Mouse (Mus musculus) C2C12 (cell line): ENCODE results near the gene Gfod1.

ENCODE experiments used
- CEBPB ChIP-seq: IDR thresholded peaks from one replicate; pipeline ENCODE4 v1.6.1; 2011; ENCODE audit warnings: low read depth, mild to moderate bottlenecking, control low read depth, moderate library complexity
- CTCF ChIP-seq: IDR thresholded peaks from one replicate; pipeline ENCODE4 v1.5.1; 2011; ENCODE audit not compliant: control insufficient read depth, insufficient read depth, insufficient read length
- MAX ChIP-seq: IDR thresholded peaks from one replicate; pipeline ENCODE4 v1.6.1; 2011; ENCODE audit warnings: mild to moderate bottlenecking, control low read depth
- USF1 ChIP-seq: IDR thresholded peaks from one replicate; pipeline ENCODE4 v1.6.1; 2011; ENCODE audit warnings: low read depth, mild to moderate bottlenecking, control low read depth, moderate library complexity

DNA sequence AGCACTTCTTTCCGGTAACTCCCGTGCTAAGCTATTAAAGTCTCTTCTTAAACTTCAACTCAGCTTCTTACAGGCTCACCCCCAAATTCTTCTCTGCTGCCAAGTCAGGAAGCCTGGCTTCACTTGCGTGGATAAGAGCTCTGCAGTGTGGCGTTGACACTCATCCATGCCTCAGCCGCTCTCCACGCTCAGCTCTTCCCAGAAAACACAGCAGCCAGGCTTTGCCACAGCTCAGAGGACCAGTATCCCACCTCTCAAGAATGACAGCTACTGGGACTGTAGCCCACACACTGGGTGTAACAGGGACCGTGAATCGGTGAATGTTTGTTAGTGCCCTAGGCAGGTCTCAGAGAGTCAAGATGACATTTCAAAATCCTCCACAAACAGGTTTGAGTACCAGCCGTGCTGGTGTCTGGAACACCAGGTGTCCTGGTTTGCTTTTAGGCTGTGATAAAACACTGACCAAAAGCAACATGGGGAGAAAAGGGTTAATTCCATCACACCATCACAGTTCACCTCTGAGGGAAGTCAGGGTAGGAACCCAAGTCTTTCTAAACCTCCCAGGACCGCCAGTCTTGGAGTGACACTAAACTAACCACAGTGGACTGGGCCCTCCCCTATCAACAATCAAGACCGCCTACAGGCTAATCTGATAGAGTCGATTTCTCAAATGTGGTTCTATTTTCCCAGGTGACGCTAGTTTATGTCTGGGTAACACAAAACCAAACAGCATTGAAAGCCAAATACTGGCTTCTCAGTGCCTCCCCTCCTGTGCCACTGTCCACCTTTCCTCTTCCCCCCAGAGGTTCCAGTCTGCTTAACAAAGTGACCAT is 31.5 kb downstream of the Gfod1 start:
- TF ChIP-seq CTCF (no peak), MAX (no peak), USF1 (no peak), CEBPB (no peak)
